Mouse (Mus musculus) embryonic facial prominence, embryonic 15.5 days (tissue): Measurements from ENCODE around the gene Fuom. TPM values are rescaled to one million over a fixed set of nuclear protein-coding genes. Genes with fewer than 3 reads are reported as not detected.
"Not testable (repeated sequence)": the region's sequence is repeated elsewhere in the genome, so short reads cannot be mapped to it uniquely, and the experiment has no call there.

Source experiments
- ATAC-seq: fragments of 200-750 bp; cut with Nextera tagmentation; 2 replicates; pipeline ENCODE4 v1.8.0; 2017; ENCODE audit warnings: low read depth, moderate TSS enrichment; ENCODE audit not compliant: insufficient number of reproducible peaks, low FRiP score, low TSS enrichment
- H3K27ac ChIP-seq: fragments of 300-500 bp; sonication (generic); replicated peaks from 2 replicates; pipeline ENCODE4 v1.5.1; 2015; ENCODE audit warnings: mild to moderate bottlenecking, inconsistent platforms
- H3K27me3 ChIP-seq: fragments of 300-500 bp; sonication (generic); 2 replicates; pipeline ENCODE4 v1.6.1; 2015; ENCODE audit warnings: inconsistent platforms
- H3K36me3 ChIP-seq: fragments of 300-500 bp; sonication (generic); 2 replicates; pipeline ENCODE4 v1.6.1; 2015; ENCODE audit warnings: mild to moderate bottlenecking, inconsistent platforms
- H3K4me1 ChIP-seq: fragments of 300-500 bp; sonication (generic); 2 replicates; pipeline ENCODE4 v1.6.1; 2015; ENCODE audit warnings: inconsistent platforms
- H3K4me2 ChIP-seq: fragments of 300-500 bp; sonication (generic); replicated peaks from 2 replicates; pipeline ENCODE4 v1.6.1; 2015; ENCODE audit warnings: mild to moderate bottlenecking, inconsistent platforms
- H3K4me3 ChIP-seq: fragments of 300-500 bp; sonication (generic); replicated peaks from 2 replicates; pipeline ENCODE4 v1.5.1; 2015; ENCODE audit warnings: mild to moderate bottlenecking, inconsistent platforms
- H3K9ac ChIP-seq: fragments of 300-500 bp; sonication (generic); 2 replicates; pipeline ENCODE4 v1.6.1; 2015; ENCODE audit warnings: inconsistent platforms
- H3K9me3 ChIP-seq: fragments of 300-500 bp; sonication (generic); replicated peaks from 2 replicates; pipeline ENCODE4 v1.6.1; 2016; ENCODE audit warnings: inconsistent platforms
- WGBS: fragments of 180-500 bp; shearing (Covaris S2); methylation state at CpG from one replicate; pipeline ENCODE4 v1.1.7; 2015; 5-methylcytosine and 5-hydroxymethylcytosine counted together
- polyA plus RNA-seq: library from polyadenylated mRNA; unstranded; fragments of >200 nt; fragmentation: Nextera tagmentation; extraction: Ambion mirVana; gene quantifications from 2 replicates; pipeline ENCODE4 v1.2.1, GENCODE M21; 2015

Gene Fuom
- 26.9 and 29.0 TPM in 2 replicates for polyA plus RNA-seq

- peak within 1 kb of the TSS; percentile 78 for H3K4me2 ChIP-seq
- H3K36me3 ChIP-seq, result peaks cover 19% of the 10 kb centered on the region
- H3K27ac ChIP-seq, result no peak within 1 kb of the TSS
- peak; percentile 86 for ATAC-seq
- no peaks in the 10 kb centered on the region for H3K9me3 ChIP-seq
- WGBS, result 2% methylated on average over 30 of the region's 30 CpGs
- peak within 1 kb of the TSS; percentile 49 for H3K4me3 ChIP-seq
- H3K27me3 ChIP-seq, result no peaks in the 10 kb centered on the region
- H3K9ac ChIP-seq, result peak within 1 kb of the TSS; percentile 35; the same call in 1 of the 2 replicates
- H3K4me1 ChIP-seq, result peaks cover 12% of the 10 kb centered on the region
These were observed at the start of gene Fuom for GRCm38 (mm10) chr7:140101993-140102860. Fuom (minus strand) TSS chr7:140102441.

- no peak overlapping the region for H3K4me3 ChIP-seq
- no peaks in the 10 kb centered on the region for H3K27me3 ChIP-seq
- no peaks in the 10 kb centered on the region for H3K4me1 ChIP-seq
- no peaks in the 10 kb centered on the region for H3K9me3 ChIP-seq
- H3K4me2 ChIP-seq, result no peak overlapping the region
- peaks cover 5% of the 10 kb centered on the region; the same call in 1 of the 2 replicates for H3K36me3 ChIP-seq
- 80% methylated on average over 4 of the region's 4 CpGs for WGBS
- ATAC-seq, result no peak
- H3K9ac ChIP-seq, result no peak overlapping the region
- no peak overlapping the region for H3K27ac ChIP-seq
These were observed 42.3 kb upstream of the Fuom start for GRCm38 (mm10) chr7:140144550-140144949.

GRCm38 (mm10) chr7:140141350-140141749 lies 39.1 kb upstream of the Fuom start:
- ATAC-seq, result no peak
- no peaks in the 10 kb centered on the region for H3K27me3 ChIP-seq
- no peaks in the 10 kb centered on the region for H3K36me3 ChIP-seq
- H3K27ac ChIP-seq, result no peak overlapping the region
- no peak overlapping the region for H3K4me2 ChIP-seq
- H3K9ac ChIP-seq, result no peak overlapping the region
- 3% methylated on average over 14 of the region's 14 CpGs for WGBS
- peaks cover 4% of the 10 kb centered on the region; the same call in 1 of the 2 replicates for H3K4me1 ChIP-seq
- no peaks in the 10 kb centered on the region for H3K9me3 ChIP-seq
- no peak overlapping the region for H3K4me3 ChIP-seq

GRCm38 (mm10) chr7:140138021-140138310 lies 35.7 kb upstream of the Fuom start:
- no peaks in the 10 kb centered on the region for H3K27me3 ChIP-seq
- peak overlapping the region; percentile 83 for H3K4me2 ChIP-seq
- ATAC-seq, result no peak
- peak overlapping the region; percentile 60 for H3K4me3 ChIP-seq
- H3K4me1 ChIP-seq, result peaks cover 4% of the 10 kb centered on the region; the same call in 1 of the 2 replicates
- H3K9ac ChIP-seq, result peak overlapping the region; percentile 66
- under 1% methylated on average over 8 of the region's 8 CpGs for WGBS
- H3K36me3 ChIP-seq, result peaks cover 9% of the 10 kb centered on the region
- no peaks in the 10 kb centered on the region for H3K9me3 ChIP-seq
- H3K27ac ChIP-seq, result peak overlapping the region; percentile 85

- H3K27ac ChIP-seq, result peak within 1 kb of the TSS; percentile 85
- peak; percentile 97 for ATAC-seq
- peak within 1 kb of the TSS; percentile 66 for H3K9ac ChIP-seq
- H3K9me3 ChIP-seq, result no peaks in the 10 kb centered on the region
- H3K27me3 ChIP-seq, result no peaks in the 10 kb centered on the region
- H3K4me1 ChIP-seq, result peaks cover 4% of the 10 kb centered on the region; the same call in 1 of the 2 replicates
- H3K4me3 ChIP-seq, result peak within 1 kb of the TSS; percentile 60
- peak within 1 kb of the TSS; percentile 83 for H3K4me2 ChIP-seq
- H3K36me3 ChIP-seq, result peaks cover 9% of the 10 kb centered on the region
- 2% methylated on average over 39 of the region's 39 CpGs for WGBS
These were observed 35.1 kb upstream of the Fuom start, which contains the start of gene Mtg1 for GRCm38 (mm10) chr7:140137135-140138020. Mtg1 (plus strand) TSS chr7:140137564.

GRCm38 (mm10) chr7:140135106-140135770 lies 33.0 kb upstream of the Fuom start:
- peaks cover 4% of the 10 kb centered on the region; the same call in 1 of the 2 replicates for H3K4me1 ChIP-seq
- H3K9me3 ChIP-seq, result no peaks in the 10 kb centered on the region

GRCm38 (mm10) chr7:140134033-140134432 lies 31.8 kb upstream of the Fuom start:
- not testable (repeated sequence) for H3K4me3 ChIP-seq, H3K27me3 ChIP-seq, H3K27ac ChIP-seq, H3K4me2 ChIP-seq, H3K9me3 ChIP-seq, ATAC-seq, H3K4me1 ChIP-seq, H3K9ac ChIP-seq
- H3K36me3 ChIP-seq, result peaks cover 24% of the 10 kb centered on the region
- 94% methylated on average over 7 of the region's 7 CpGs for WGBS

More at GRCm38 (mm10) chr7:140135106-140135770, 33.0 kb upstream of the Fuom start:
- Histone ChIP-seq H3K4me3 (no peak overlapping the region), H3K36me3 (peaks cover 17% of the 10 kb centered on the region), H3K27ac (no peak overlapping the region), H3K27me3 (no peaks in the 10 kb centered on the region), H3K9ac (no peak overlapping the region), H3K4me2 (no peak overlapping the region)
- 78% methylated on average over 5 of the region's 5 CpGs for WGBS
- ATAC-seq, result no peak

GRCm38 (mm10) chr7:140132184-140132583 lies 29.9 kb upstream of the Fuom start:
- 83% methylated on average over 7 of the region's 7 CpGs for WGBS
- H3K27me3 ChIP-seq, H3K4me1 ChIP-seq, H3K9ac ChIP-seq, H3K4me3 ChIP-seq, H3K27ac ChIP-seq, ATAC-seq, H3K9me3 ChIP-seq, H3K4me2 ChIP-seq: not testable (repeated sequence)
- H3K36me3 ChIP-seq, result peaks cover 29% of the 10 kb centered on the region

GRCm38 (mm10) chr7:140127911-140128310 lies 25.7 kb upstream of the Fuom start:
- Histone ChIP-seq H3K4me2 (no peak overlapping the region), H3K36me3 (peaks cover 20% of the 10 kb centered on the region), H3K27ac (no peak overlapping the region), H3K9me3 (no peaks in the 10 kb centered on the region), H3K4me1 (peaks cover 16% of the 10 kb centered on the region), H3K4me3 (no peak overlapping the region), H3K27me3 (no peaks in the 10 kb centered on the region), H3K9ac (no peak overlapping the region)
- ATAC-seq, result no peak
- 87% methylated on average over 2 of the region's 2 CpGs for WGBS

GRCm38 (mm10) chr7:140126934-140127333 lies 24.7 kb upstream of the Fuom start:
- Histone ChIP-seq H3K9me3 (no peaks in the 10 kb centered on the region), H3K4me3 (no peak overlapping the region), H3K36me3 (peaks cover 20% of the 10 kb centered on the region), H3K27ac (no peak overlapping the region), H3K4me2 (0 out of 2 replicates have a peak overlapping the region, but pooled peaks have one; percentile 19), H3K4me1 (peaks cover 16% of the 10 kb centered on the region), H3K27me3 (no peaks in the 10 kb centered on the region), H3K9ac (no peak overlapping the region)
- WGBS, result 74% methylated on average over 3 of the region's 3 CpGs
- no peak for ATAC-seq
